Mouse (Mus musculus) B cell, adult 2 months (primary cell): ENCODE data around the gene Trim26.

Experiments
- DNase-seq, 2 experiments: peaks; one replicate each; pipeline ENCODE4 v3.0.0; 2022

The Trim26 gene

GRCm38 (mm10) chr17:36900691-36901090, 63.8 kb downstream of the Trim26 start:
- DNase-seq: no peak

GRCm38 (mm10) chr17:36903651-36904050, 66.7 kb downstream of the Trim26 start:
- no peak for DNase-seq

- no peak for DNase-seq
Measured at GRCm38 (mm10) chr17:36908235-36908634, 71.3 kb downstream of the Trim26 start.
